Mouse (Mus musculus) forebrain, embryonic 13.5 days (tissue): Measurements from ENCODE around the gene Rnf114. TPM values are rescaled to one million over a fixed set of nuclear protein-coding genes. Genes with fewer than 3 reads are reported as not detected.

ENCODE experiments used
- ATAC-seq: fragments of 200-750 bp; cut with Nextera tagmentation; 2 replicates; pipeline ENCODE4 v1.8.0; 2017
- H3K27ac ChIP-seq: fragments of 300-500 bp; sonication (generic); 2 replicates; pipeline ENCODE4 v1.5.1; 2015; ENCODE audit warnings: inconsistent platforms, mild to moderate bottlenecking, moderate library complexity
- H3K27me3 ChIP-seq: fragments of 300-500 bp; sonication (generic); 2 replicates; pipeline ENCODE4 v1.6.1; 2015; ENCODE audit warnings: mild to moderate bottlenecking, inconsistent platforms
- H3K36me3 ChIP-seq: fragments of 300-500 bp; sonication (generic); 2 replicates; pipeline ENCODE4 v1.6.1; 2015; ENCODE audit warnings: mild to moderate bottlenecking, inconsistent platforms; ENCODE audit not compliant: poor library complexity, severe bottlenecking
- H3K4me1 ChIP-seq: fragments of 300-500 bp; sonication (generic); 2 replicates; pipeline ENCODE4 v1.6.1; 2015; ENCODE audit warnings: inconsistent platforms
- H3K4me2 ChIP-seq: fragments of 300-500 bp; sonication (generic); 2 replicates; pipeline ENCODE4 v1.6.1; 2015; ENCODE audit warnings: inconsistent platforms, mild to moderate bottlenecking, moderate library complexity
- H3K4me3 ChIP-seq: fragments of 300-500 bp; sonication (generic); 2 replicates; pipeline ENCODE4 v1.5.1; 2015; ENCODE audit warnings: mild to moderate bottlenecking, inconsistent platforms
- H3K9ac ChIP-seq: fragments of 300-500 bp; sonication (generic); 2 replicates; pipeline ENCODE4 v1.6.1; 2015; ENCODE audit warnings: mild to moderate bottlenecking, inconsistent platforms
- H3K9me3 ChIP-seq: fragments of 300-500 bp; sonication (generic); replicated peaks from 2 replicates; pipeline ENCODE4 v1.6.1; 2016; ENCODE audit warnings: inconsistent platforms
- WGBS: fragments of 180-500 bp; shearing (Covaris S2); methylation state at CpG from one replicate; pipeline ENCODE4 v1.1.7; 2015; 5-methylcytosine and 5-hydroxymethylcytosine counted together
- polyA plus RNA-seq: library from polyadenylated mRNA; unstranded; fragments of >200 nt; fragmentation: Nextera tagmentation; extraction: Ambion mirVana; gene quantifications from 2 replicates; pipeline ENCODE4 v1.2.1, GENCODE M21; 2015

The Rnf114 gene
- polyA plus RNA-seq, 1 experiment from 2014 or later = 134 TPM

DNA sequence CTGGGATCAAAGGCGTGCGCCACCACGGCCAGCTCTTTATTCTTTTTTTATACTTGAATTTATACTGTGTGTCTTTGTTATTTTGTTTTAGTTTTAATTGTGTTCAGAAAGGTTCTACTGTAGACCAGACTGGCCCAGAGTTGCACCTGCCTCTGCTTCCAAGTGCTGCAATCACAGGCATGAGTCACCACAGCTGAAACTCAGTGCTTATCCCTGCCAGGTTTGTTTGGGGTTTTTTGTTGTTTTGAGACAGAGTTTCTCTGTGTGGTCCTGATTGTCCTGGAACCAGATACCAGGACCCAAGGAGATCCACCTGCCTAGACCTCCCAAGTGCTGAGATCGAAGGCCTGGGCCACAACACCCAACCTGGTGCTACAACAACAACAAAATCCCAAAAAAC lies 16.1 kb downstream of the Rnf114 start:
- 96% methylated on average over 4 of the region's 4 CpGs for WGBS
- Histone ChIP-seq H3K9ac (no peak overlapping the region), H3K36me3 (peaks cover 74% of the 10 kb centered on the region), H3K4me3 (no peak overlapping the region), H3K27ac (no peak overlapping the region), H3K4me1 (peaks cover 32% of the 10 kb centered on the region), H3K27me3 (no peaks in the 10 kb centered on the region), H3K4me2 (no peak overlapping the region), H3K9me3 (no peaks in the 10 kb centered on the region)
- no peak for ATAC-seq

- peaks cover 17% of the 10 kb centered on the region for H3K4me1 ChIP-seq
- H3K9ac ChIP-seq = no peak overlapping the region
- H3K27ac ChIP-seq = no peak overlapping the region
- no peaks in the 10 kb centered on the region for H3K27me3 ChIP-seq
- no peak overlapping the region for H3K4me2 ChIP-seq
- H3K9me3 ChIP-seq = no peaks in the 10 kb centered on the region
- H3K36me3 ChIP-seq = peaks cover 91% of the 10 kb centered on the region
- H3K4me3 ChIP-seq = no peak overlapping the region
- WGBS = 95% methylated on average over 3 of the region's 3 CpGs
- no peak for ATAC-seq
These were observed 18.0 kb downstream of the Rnf114 start for GRCm38 (mm10) chr2:167510485-167510884.

DNA sequence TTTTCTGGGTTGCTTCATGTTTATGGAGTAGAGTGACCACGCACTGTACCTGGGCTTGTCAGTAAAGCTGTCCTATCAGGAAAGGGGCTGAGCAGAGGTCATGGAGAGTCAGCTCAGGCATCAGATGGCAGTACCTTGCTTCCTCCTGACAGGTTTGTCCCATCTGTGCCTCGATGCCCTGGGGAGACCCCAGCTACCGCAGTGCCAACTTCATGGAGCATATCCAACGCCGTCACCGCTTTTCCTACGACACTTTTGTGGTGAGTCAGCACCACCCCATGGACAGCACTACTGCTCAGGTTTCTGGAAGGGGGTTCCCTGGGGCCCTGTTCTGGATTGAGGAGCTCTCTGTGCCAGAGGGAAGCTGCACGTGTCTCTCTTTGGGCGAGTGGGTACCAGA lies 19.9 kb downstream of the Rnf114 start:
- no peak overlapping the region for H3K9ac ChIP-seq
- H3K27ac ChIP-seq = no peak overlapping the region
- no peak for ATAC-seq
- peaks cover 99% of the 10 kb centered on the region for H3K36me3 ChIP-seq
- H3K4me3 ChIP-seq = no peak overlapping the region
- H3K27me3 ChIP-seq = no peaks in the 10 kb centered on the region
- H3K9me3 ChIP-seq = no peaks in the 10 kb centered on the region
- no peaks in the 10 kb centered on the region for H3K4me1 ChIP-seq
- 94% methylated on average over 9 of the region's 9 CpGs for WGBS
- H3K4me2 ChIP-seq = no peak overlapping the region

DNA sequence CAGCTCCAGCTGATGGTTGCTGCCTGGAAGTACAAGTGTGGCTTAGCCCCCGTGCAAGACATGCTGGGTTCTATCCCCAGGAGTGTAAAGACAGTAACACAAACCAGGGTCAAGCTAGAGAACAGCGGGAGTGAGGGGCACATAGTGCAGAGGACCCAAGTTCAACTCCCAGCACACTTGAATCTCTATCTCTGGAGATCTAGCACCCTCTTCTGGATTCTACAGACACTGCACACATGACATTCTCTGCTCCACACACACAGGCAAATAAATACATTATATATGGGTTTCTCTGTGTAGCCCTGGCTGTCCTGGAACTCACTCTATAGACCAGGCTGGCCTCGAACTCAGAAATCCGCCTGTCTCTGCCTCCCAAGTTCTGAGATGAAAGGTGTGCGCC lies 20.5 kb downstream of the Rnf114 start:
- Histone ChIP-seq H3K4me3 (no peak overlapping the region), H3K27ac (no peak overlapping the region), H3K9ac (no peak overlapping the region), H3K9me3 (no peaks in the 10 kb centered on the region), H3K4me2 (no peak overlapping the region), H3K36me3 (peaks cover 99% of the 10 kb centered on the region), H3K4me1 (no peaks in the 10 kb centered on the region), H3K27me3 (no peaks in the 10 kb centered on the region)
- WGBS = 95% methylated on average over 5 of the region's 5 CpGs
- ATAC-seq = no peak

- Histone ChIP-seq H3K27ac (no peak overlapping the region), H3K4me1 (no peaks in the 10 kb centered on the region), H3K27me3 (no peaks in the 10 kb centered on the region), H3K36me3 (peaks cover 96% of the 10 kb centered on the region), H3K4me3 (no peak overlapping the region), H3K4me2 (no peak overlapping the region), H3K9me3 (no peaks in the 10 kb centered on the region), H3K9ac (no peak overlapping the region)
- ATAC-seq = no peak
- 97% methylated on average over 4 of the region's 4 CpGs for WGBS
These were observed 22.2 kb downstream of the Rnf114 start for GRCm38 (mm10) chr2:167514641-167515040.

DNA sequence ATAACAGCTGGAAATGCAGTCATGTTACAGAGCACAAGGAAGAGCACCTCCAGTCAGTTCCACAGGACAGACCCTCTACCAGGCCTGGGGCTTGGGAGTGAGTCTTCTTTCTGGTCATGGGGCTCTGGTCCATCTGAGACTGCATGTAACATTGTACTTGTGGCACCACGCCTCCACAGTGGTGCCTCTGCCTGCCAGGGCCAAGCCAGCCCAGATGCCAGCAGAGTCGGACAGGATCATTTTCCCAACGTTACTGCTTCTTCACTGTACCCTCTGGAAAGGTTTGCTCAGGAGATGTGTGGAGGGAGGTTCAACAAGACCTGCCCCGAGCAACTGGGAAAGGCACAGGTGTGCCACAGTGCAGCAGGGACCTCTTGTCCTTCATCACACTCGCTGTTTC lies 23.2 kb downstream of the Rnf114 start:
- no peak overlapping the region for H3K27ac ChIP-seq
- no peaks in the 10 kb centered on the region for H3K4me1 ChIP-seq
- H3K4me3 ChIP-seq = no peak overlapping the region
- peaks cover 92% of the 10 kb centered on the region for H3K36me3 ChIP-seq
- no peak for ATAC-seq
- WGBS = 91% methylated on average over 5 of the region's 5 CpGs
- H3K4me2 ChIP-seq = no peak overlapping the region
- H3K9ac ChIP-seq = no peak overlapping the region
- H3K9me3 ChIP-seq = no peaks in the 10 kb centered on the region
- no peaks in the 10 kb centered on the region for H3K27me3 ChIP-seq

GRCm38 (mm10) chr2:167519606-167520252 lies 27.3 kb downstream of the Rnf114 start:
- Histone ChIP-seq H3K9me3 (no peaks in the 10 kb centered on the region), H3K36me3 (peaks cover 52% of the 10 kb centered on the region), H3K27me3 (no peaks in the 10 kb centered on the region), H3K4me3 (no peak overlapping the region), H3K27ac (no peak overlapping the region), H3K4me1 (no peaks in the 10 kb centered on the region), H3K4me2 (no peak overlapping the region), H3K9ac (no peak overlapping the region)
- 83% methylated on average over 5 of the region's 5 CpGs for WGBS
- no peak for ATAC-seq

DNA sequence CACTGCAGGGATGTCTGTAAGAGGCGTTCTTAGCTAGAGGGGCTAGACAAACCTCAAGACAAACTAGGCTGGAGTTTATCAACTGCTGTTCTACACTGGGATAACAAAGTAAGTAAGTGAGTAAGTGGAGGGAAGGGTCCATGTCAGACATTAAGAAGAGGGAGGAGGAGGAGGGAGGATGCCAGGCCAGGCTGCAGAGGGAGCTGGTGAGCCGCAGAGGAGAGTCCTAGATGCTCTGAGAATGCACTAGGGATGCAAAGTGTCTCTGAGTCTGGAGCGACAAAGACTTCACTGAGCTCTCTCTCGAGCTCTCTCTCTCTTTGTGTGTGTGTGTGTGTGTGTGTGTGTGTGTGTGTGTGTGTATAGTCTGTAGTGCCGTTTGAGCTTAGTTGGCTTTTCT lies 35.8 kb downstream of the Rnf114 start:
- Histone ChIP-seq H3K27ac (no peak overlapping the region), H3K4me3 (no peak overlapping the region), H3K9me3 (no peaks in the 10 kb centered on the region), H3K27me3 (no peaks in the 10 kb centered on the region), H3K36me3 (no peaks in the 10 kb centered on the region), H3K9ac (no peak overlapping the region), H3K4me2 (no peak overlapping the region), H3K4me1 (no peaks in the 10 kb centered on the region)
- whole genome bisulfite sequencing = 1% methylated on average over 5 of the region's 5 CpGs
- no peak for ATAC-seq

DNA sequence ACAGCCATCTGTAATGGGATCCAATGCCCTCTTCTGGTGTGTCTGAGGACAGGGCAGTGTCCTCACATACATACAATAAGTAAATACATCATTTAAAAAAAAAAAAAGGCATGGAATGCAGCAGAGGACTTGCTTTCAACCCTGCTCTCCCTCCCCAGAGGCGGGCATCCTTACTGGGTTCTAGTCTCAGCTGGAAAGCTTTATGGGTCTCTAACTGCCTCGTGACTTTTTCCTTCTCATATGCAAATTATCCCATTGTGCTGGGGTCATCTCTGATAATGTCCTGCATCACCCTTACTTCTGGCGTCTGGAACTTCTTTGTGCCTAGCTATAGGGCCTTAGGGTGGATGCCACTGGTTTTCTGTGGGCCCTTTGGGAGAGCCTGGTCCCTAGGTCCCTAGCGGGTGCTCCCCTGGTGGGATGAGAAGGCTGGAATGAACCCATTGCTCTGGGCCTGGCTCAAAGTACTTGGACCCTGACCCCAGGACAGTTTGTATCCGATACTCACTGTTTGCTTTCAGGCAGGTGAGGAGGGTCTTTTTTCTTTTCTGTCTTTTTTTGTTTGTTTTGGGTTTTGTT lies 37.6 kb downstream of the Rnf114 start:
- Histone ChIP-seq H3K4me2 (no peak overlapping the region), H3K27ac (no peak overlapping the region), H3K9ac (no peak overlapping the region)

DNA sequence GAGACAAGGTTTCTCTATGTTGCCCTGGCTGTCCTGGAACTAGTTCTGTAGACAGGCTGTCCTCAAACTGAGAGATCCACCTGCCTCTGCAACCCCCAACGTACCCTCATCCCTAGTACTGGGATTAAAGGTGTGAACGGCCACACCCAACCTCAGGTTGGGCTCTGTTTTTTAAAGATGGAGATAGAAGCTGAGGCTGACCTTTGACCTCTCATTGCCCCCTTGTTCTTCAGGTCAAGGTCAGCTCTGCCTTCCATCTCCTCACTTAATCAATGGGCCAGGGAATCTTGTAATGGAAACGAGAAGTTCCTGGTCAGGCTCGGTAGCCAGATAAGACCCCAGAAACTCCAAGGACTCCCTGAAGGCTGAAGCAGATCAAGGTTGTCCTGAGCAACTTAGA lies 38.1 kb downstream of the Rnf114 start:
- Histone ChIP-seq H3K4me2 (no peak overlapping the region), H3K4me1 (no peaks in the 10 kb centered on the region), H3K27ac (no peak overlapping the region), H3K9me3 (no peaks in the 10 kb centered on the region), H3K27me3 (peaks cover 9% of the 10 kb centered on the region), H3K9ac (no peak overlapping the region), H3K4me3 (no peak overlapping the region), H3K36me3 (no peaks in the 10 kb centered on the region)
- no peak for ATAC-seq
- 71% methylated on average over 4 of the region's 4 CpGs for WGBS

More for the DNA sequence above, 37.6 kb downstream of the Rnf114 start:
- WGBS = 28% methylated on average over 5 of the region's 5 CpGs
- Histone ChIP-seq H3K4me3 (no peak overlapping the region), H3K36me3 (no peaks in the 10 kb centered on the region), H3K27me3 (peaks cover 6% of the 10 kb centered on the region), H3K4me1 (no peaks in the 10 kb centered on the region), H3K9me3 (no peaks in the 10 kb centered on the region)
- ATAC-seq = no peak

DNA sequence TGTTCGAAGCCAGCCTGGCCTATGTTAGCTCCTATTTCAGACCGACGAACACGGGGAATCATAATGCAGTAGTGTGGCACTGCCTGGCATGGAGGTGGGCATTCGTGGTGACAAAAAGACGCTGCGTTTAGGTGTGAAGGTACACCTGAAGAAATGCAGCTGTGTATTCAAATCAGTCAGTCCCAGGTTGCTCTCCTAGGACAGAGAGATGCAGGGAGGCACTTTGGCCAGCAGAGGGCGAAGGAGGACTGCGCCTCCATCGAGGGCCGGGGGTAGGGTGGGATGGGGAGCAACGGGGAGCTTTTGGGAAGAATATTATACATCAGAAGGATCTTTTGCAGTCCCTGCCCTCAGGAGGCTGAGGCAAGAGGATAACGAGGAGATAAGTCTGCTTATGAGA lies 39.7 kb downstream of the Rnf114 start:
- Histone ChIP-seq H3K27ac (no peak overlapping the region), H3K4me2 (no peak overlapping the region)

DNA sequence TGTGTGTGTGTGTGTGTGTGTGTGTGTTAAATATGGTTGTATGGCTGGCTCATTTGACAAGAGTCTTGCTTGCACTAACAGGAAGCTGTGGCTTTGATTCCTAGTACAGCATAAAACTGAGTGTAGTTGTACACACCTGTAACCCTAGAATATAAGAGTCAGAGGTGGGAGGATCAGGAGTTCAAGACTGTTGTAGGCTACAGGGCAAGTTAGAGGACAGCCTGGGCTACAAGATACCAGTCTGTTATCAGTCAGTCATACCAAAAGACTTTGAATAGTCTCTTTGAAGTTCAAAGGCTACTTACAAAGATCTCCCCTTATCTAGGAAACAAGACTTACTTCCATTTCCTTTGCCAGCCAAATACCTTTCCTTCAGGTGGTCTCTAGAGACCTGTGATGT lies 41.4 kb downstream of the Rnf114 start:
- no peak for ATAC-seq
- Histone ChIP-seq H3K27me3 (peaks cover 39% of the 10 kb centered on the region), H3K4me3 (no peak overlapping the region), H3K9ac (no peak overlapping the region), H3K4me1 (peaks cover 18% of the 10 kb centered on the region), H3K9me3 (no peaks in the 10 kb centered on the region), H3K36me3 (no peaks in the 10 kb centered on the region), H3K4me2 (no peak overlapping the region), H3K27ac (no peak overlapping the region)

More for the DNA sequence above, 39.7 kb downstream of the Rnf114 start:
- H3K9ac ChIP-seq = no peak overlapping the region
- no peak overlapping the region for H3K4me3 ChIP-seq
- H3K9me3 ChIP-seq = no peaks in the 10 kb centered on the region
- WGBS = 25% methylated on average over 13 of the region's 13 CpGs
- H3K27me3 ChIP-seq = peaks cover 23% of the 10 kb centered on the region
- H3K4me1 ChIP-seq = peaks cover 2% of the 10 kb centered on the region; the same call in 1 of the 2 replicates
- no peak for ATAC-seq
- no peaks in the 10 kb centered on the region for H3K36me3 ChIP-seq
